Mouse (Mus musculus) liver, embryonic 12.5 days (tissue): Measurements from ENCODE around the gene 2300003K06Rik. TPM values are rescaled to one million over a fixed set of nuclear protein-coding genes. Genes with fewer than 3 reads are reported as not detected.
"Not testable (repeated sequence)": the region's sequence is repeated elsewhere in the genome, so short reads cannot be mapped to it uniquely, and the experiment has no call there.

Source experiments
- ATAC-seq: fragments of 200-750 bp; cut with Nextera tagmentation; 2 replicates; pipeline ENCODE4 v1.8.0; 2017; ENCODE audit warnings: moderate number of reproducible peaks, mild to moderate bottlenecking, moderate library complexity
- H3K27ac ChIP-seq: fragments of 300-500 bp; sonication (generic); 2 replicates; pipeline ENCODE4 v1.5.1; 2016; ENCODE audit warnings: mild to moderate bottlenecking
- H3K27me3 ChIP-seq: fragments of 300-500 bp; sonication (generic); replicated peaks from 2 replicates; pipeline ENCODE4 v1.6.1; 2016; ENCODE audit warnings: mild to moderate bottlenecking, moderate library complexity
- H3K36me3 ChIP-seq: fragments of 300-500 bp; sonication (generic); 2 replicates; pipeline ENCODE4 v1.6.1; 2016; ENCODE audit warnings: mild to moderate bottlenecking, moderate library complexity
- H3K4me1 ChIP-seq: fragments of 300-500 bp; sonication (generic); 2 replicates; pipeline ENCODE4 v1.6.1; 2016
- H3K4me2 ChIP-seq: fragments of 300-500 bp; sonication (generic); 2 replicates; pipeline ENCODE4 v1.6.1; 2016; ENCODE audit warnings: mild to moderate bottlenecking, moderate library complexity
- H3K4me3 ChIP-seq: fragments of 300-500 bp; sonication (generic); 2 replicates; pipeline ENCODE4 v1.5.1; 2016; ENCODE audit warnings: mild to moderate bottlenecking, moderate library complexity
- H3K9ac ChIP-seq: fragments of 300-500 bp; sonication (generic); 2 replicates; pipeline ENCODE4 v1.6.1; 2016; ENCODE audit warnings: mild to moderate bottlenecking, moderate library complexity
- H3K9me3 ChIP-seq: fragments of 300-500 bp; sonication (generic); replicated peaks from 2 replicates; pipeline ENCODE4 v1.6.1; 2016; ENCODE audit warnings: mild to moderate bottlenecking, moderate library complexity
- WGBS: fragments of 180-500 bp; shearing (Covaris S2); methylation state at CpG from one replicate; pipeline ENCODE4 v1.1.7; 2016; ENCODE audit not compliant: insufficient replicate concordance; 5-methylcytosine and 5-hydroxymethylcytosine counted together
- polyA plus RNA-seq: library from polyadenylated mRNA; unstranded; fragments of >200 nt; fragmentation: Nextera tagmentation; extraction: Ambion mirVana; gene quantifications from 2 replicates; pipeline ENCODE4 v1.2.1, GENCODE M21; 2016

Gene 2300003K06Rik
- not detected in 2 replicates for polyA plus RNA-seq

GRCm38 (mm10) chr11:99837966-99838365 lies at the start of gene 2300003K06Rik:
2300003K06Rik (minus strand) TSS chr11:99838066.
- Histone ChIP-seq H3K27ac (no peak within 1 kb of the TSS), H3K27me3 (no peaks in the 10 kb centered on the region), H3K9me3 (peaks cover 7% of the 10 kb centered on the region; the same call in 1 of the 2 replicates), H3K4me3 (no peak within 1 kb of the TSS), H3K36me3 (no peaks in the 10 kb centered on the region), H3K9ac (no peak within 1 kb of the TSS), H3K4me1 (no peaks in the 10 kb centered on the region), H3K4me2 (no peak within 1 kb of the TSS)
- ATAC-seq = no peak
- 41% methylated on average over 1 of the region's 1 CpGs for WGBS

GRCm38 (mm10) chr11:99878887-99879286 lies 41.0 kb upstream of the 2300003K06Rik start, which contains the start of gene Gm11567:
Gm11567 (plus strand) TSS chr11:99879187.
- not testable (repeated sequence) for H3K4me2 ChIP-seq, H3K4me3 ChIP-seq, H3K36me3 ChIP-seq, H3K9me3 ChIP-seq, H3K27me3 ChIP-seq, H3K27ac ChIP-seq, ATAC-seq, H3K9ac ChIP-seq, H3K4me1 ChIP-seq
- WGBS = 10% methylated on average over 1 of the region's 1 CpGs

GRCm38 (mm10) chr11:99873089-99873488 lies 35.2 kb upstream of the 2300003K06Rik start, which contains the start of gene Krtap9-1:
Krtap9-1 (plus strand) TSS chr11:99873389.
- H3K4me1 ChIP-seq, H3K27ac ChIP-seq, H3K4me3 ChIP-seq, H3K4me2 ChIP-seq, H3K9me3 ChIP-seq, H3K9ac ChIP-seq, H3K27me3 ChIP-seq, H3K36me3 ChIP-seq, ATAC-seq: not testable (repeated sequence)
- WGBS = 76% methylated on average over 1 of the region's 1 CpGs

GRCm38 (mm10) chr11:99864176-99864575 lies 26.3 kb upstream of the 2300003K06Rik start, which contains the start of gene Gm11559:
Gm11559 (plus strand) TSS chr11:99864476.
- not testable (repeated sequence) for ATAC-seq, H3K9ac ChIP-seq, H3K27ac ChIP-seq, H3K4me2 ChIP-seq, H3K9me3 ChIP-seq, H3K27me3 ChIP-seq, H3K4me1 ChIP-seq, H3K4me3 ChIP-seq, H3K36me3 ChIP-seq
- WGBS = 24% methylated on average over 1 of the region's 1 CpGs

- 61% methylated on average over 2 of the region's 2 CpGs for WGBS
- H3K27ac ChIP-seq = no peak overlapping the region
- no peaks in the 10 kb centered on the region for H3K9me3 ChIP-seq
- H3K4me2 ChIP-seq = no peak overlapping the region
- no peaks in the 10 kb centered on the region for H3K4me1 ChIP-seq
- H3K9ac ChIP-seq = no peak overlapping the region
- no peaks in the 10 kb centered on the region for H3K27me3 ChIP-seq
- no peak for ATAC-seq
- H3K4me3 ChIP-seq = no peak overlapping the region
- no peaks in the 10 kb centered on the region for H3K36me3 ChIP-seq
Observed at GRCm38 (mm10) chr11:99858761-99859160, 20.9 kb upstream of the 2300003K06Rik start.

GRCm38 (mm10) chr11:99857617-99858016 lies 19.8 kb upstream of the 2300003K06Rik start, which contains the start of gene Gm11568:
Gm11568 (plus strand) TSS chr11:99857917.
- no peaks in the 10 kb centered on the region for H3K4me1 ChIP-seq
- no peak within 1 kb of the TSS for H3K4me2 ChIP-seq
- H3K27ac ChIP-seq = no peak within 1 kb of the TSS
- H3K9ac ChIP-seq = no peak within 1 kb of the TSS
- H3K36me3 ChIP-seq = no peaks in the 10 kb centered on the region
- H3K4me3 ChIP-seq = no peak within 1 kb of the TSS
- WGBS = 63% methylated on average over 2 of the region's 2 CpGs
- no peak for ATAC-seq
- no peaks in the 10 kb centered on the region for H3K27me3 ChIP-seq
- no peaks in the 10 kb centered on the region for H3K9me3 ChIP-seq

GRCm38 (mm10) chr11:99854121-99854520 lies 16.3 kb upstream of the 2300003K06Rik start:
- Histone ChIP-seq H3K27ac (no peak overlapping the region), H3K9ac (no peak overlapping the region), H3K4me1 (no peaks in the 10 kb centered on the region), H3K27me3 (no peaks in the 10 kb centered on the region), H3K4me3 (no peak overlapping the region), H3K36me3 (no peaks in the 10 kb centered on the region), H3K9me3 (no peaks in the 10 kb centered on the region), H3K4me2 (no peak overlapping the region)
- ATAC-seq = no peak
- WGBS = 50% methylated on average over 3 of the region's 3 CpGs

GRCm38 (mm10) chr11:99851508-99851907 lies 13.6 kb upstream of the 2300003K06Rik start, which contains the start of gene Krtap4-16:
Krtap4-16 (minus strand) TSS chr11:99851608.
- no peaks in the 10 kb centered on the region for H3K36me3 ChIP-seq
- H3K27me3 ChIP-seq = no peaks in the 10 kb centered on the region
- no peak within 1 kb of the TSS for H3K27ac ChIP-seq
- no peak within 1 kb of the TSS for H3K4me2 ChIP-seq
- no peak for ATAC-seq
- H3K9ac ChIP-seq = no peak within 1 kb of the TSS
- no peak within 1 kb of the TSS for H3K4me3 ChIP-seq
- no peaks in the 10 kb centered on the region for H3K9me3 ChIP-seq
- no peaks in the 10 kb centered on the region for H3K4me1 ChIP-seq

GRCm38 (mm10) chr11:99846746-99847145 lies 8.9 kb upstream of the 2300003K06Rik start:
- no peaks in the 10 kb centered on the region for H3K9me3 ChIP-seq
- H3K9ac ChIP-seq = no peak overlapping the region
- WGBS = 65% methylated on average over 2 of the region's 2 CpGs
- no peak overlapping the region for H3K27ac ChIP-seq
- no peak for ATAC-seq
- no peak overlapping the region for H3K4me2 ChIP-seq
- H3K4me3 ChIP-seq = no peak overlapping the region
- no peaks in the 10 kb centered on the region for H3K27me3 ChIP-seq
- no peaks in the 10 kb centered on the region for H3K36me3 ChIP-seq
- no peaks in the 10 kb centered on the region for H3K4me1 ChIP-seq

- Histone ChIP-seq H3K27me3 (no peaks in the 10 kb centered on the region), H3K36me3 (no peaks in the 10 kb centered on the region), H3K9me3 (peaks cover 6% of the 10 kb centered on the region; the same call in 1 of the 2 replicates), H3K4me1 (no peaks in the 10 kb centered on the region), H3K4me2 (no peak overlapping the region), H3K27ac (no peak overlapping the region), H3K4me3 (no peak overlapping the region), H3K9ac (no peak overlapping the region)
- 74% methylated on average over 1 of the region's 1 CpGs for WGBS
- no peak for ATAC-seq
Observed at GRCm38 (mm10) chr11:99842185-99842584, 4.3 kb upstream of the 2300003K06Rik start.

- H3K9me3 ChIP-seq, H3K27ac ChIP-seq, ATAC-seq, H3K9ac ChIP-seq, H3K4me3 ChIP-seq, H3K36me3 ChIP-seq, H3K4me1 ChIP-seq, H3K4me2 ChIP-seq, H3K27me3 ChIP-seq: not testable (repeated sequence)
- 59% methylated on average over 2 of the region's 2 CpGs for WGBS
Observed at GRCm38 (mm10) chr11:99815566-99815965, 22.3 kb downstream of the 2300003K06Rik start, which contains the start of gene Gm11564. Gm11564 (minus strand) TSS chr11:99815666.

- H3K9me3 ChIP-seq, H3K4me2 ChIP-seq, H3K4me1 ChIP-seq, H3K36me3 ChIP-seq, H3K4me3 ChIP-seq, ATAC-seq, H3K27ac ChIP-seq, H3K9ac ChIP-seq, H3K27me3 ChIP-seq: not testable (repeated sequence)
Observed at GRCm38 (mm10) chr11:99809792-99810191, 28.1 kb downstream of the 2300003K06Rik start, which contains the start of gene Krtap4-13. Krtap4-13 (minus strand) TSS chr11:99809892.

GRCm38 (mm10) chr11:99804346-99804745 lies 33.5 kb downstream of the 2300003K06Rik start, which contains the start of gene Gm11554:
Gm11554 (minus strand) TSS chr11:99804446.
- not testable (repeated sequence) for H3K9ac ChIP-seq, H3K4me1 ChIP-seq, H3K27me3 ChIP-seq, H3K27ac ChIP-seq, H3K36me3 ChIP-seq, H3K9me3 ChIP-seq, H3K4me2 ChIP-seq, ATAC-seq, H3K4me3 ChIP-seq
- WGBS = no CpG with 5 or more reads among the region's 1 CpGs
